Mouse (Mus musculus) lung, postnatal 0 days (tissue): ENCODE measurements at regions not wholly inside any gene's neighbourhood (a gene's known extent, or its start where the extent isn't known, plus 50 kb on each side); places are given as distances from the start of the nearest gene placed in this dataset.

Source experiments
- CTCF ChIP-seq: IDR thresholded peaks from 2 replicates; pipeline ENCODE4 v1.5.1; 2016; ENCODE audit warnings: antibody characterized with exemption, mild to moderate bottlenecking
- EP300 ChIP-seq: IDR thresholded peaks from 2 replicates; pipeline ENCODE4 v1.6.1; 2016; ENCODE audit warnings: antibody characterized with exemption, mild to moderate bottlenecking, control low read depth

DNA sequence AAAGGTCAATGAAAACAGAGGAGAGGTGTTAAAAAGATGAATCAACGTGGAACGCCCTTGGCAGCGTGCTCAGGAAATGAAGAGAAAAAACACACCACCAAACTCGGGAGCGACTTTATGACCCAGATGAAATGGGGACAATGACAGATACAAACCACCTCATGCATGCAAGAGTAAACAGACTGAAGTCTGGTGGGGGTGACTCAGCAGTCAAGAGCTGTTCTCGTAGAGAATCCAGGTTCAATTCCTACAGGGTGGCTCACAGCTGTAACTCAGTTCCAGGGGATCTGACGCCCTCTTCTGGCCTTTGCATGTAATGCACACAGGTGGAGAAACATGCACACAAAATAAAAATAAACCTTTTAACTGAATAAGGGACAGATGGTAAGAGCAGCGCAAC is 215.9 kb upstream of the Dio3 start:
- TF ChIP-seq CTCF (peak; percentile 18), EP300 (no peak)
